Mouse (Mus musculus) neural tube, embryonic 11.5 days (tissue): ENCODE data around the gene Hist1h1c. TPM values are rescaled to one million over a fixed set of nuclear protein-coding genes. Genes with fewer than 3 reads are reported as not detected.

ENCODE experiments used
- microRNA-seq: library from miRNA; unstranded; fragments of <30 nt; microRNA quantifications from one replicate; pipeline ENCODE4, GENCODE M21; 2016
- polyA plus RNA-seq: library from polyadenylated mRNA; unstranded; fragments of >200 nt; fragmentation: Nextera tagmentation; extraction: Ambion mirVana; gene quantifications from 2 replicates; pipeline ENCODE4 v1.2.1, GENCODE M21; 2014

Hist1h1c gene
- polyA plus RNA-seq, 1 experiment from 2014 or later: 12.2 TPM

Small RNA genes lying within 50 kb of the gene (microRNA-seq; reads per million reads assigned to microRNA genes)
- gene Gm44314 (not detected), gene Gm44484 (not detected)

Other genes with a start within 250 kb of the Hist1h1c start
- gene Btn2a2, start 250.0 kb upstream of the Hist1h1c start, polyA plus RNA-seq: 0.65 and 0.81 TPM in 2 replicates
- gene Hist1h4h, start 207.8 kb upstream of the Hist1h1c start, polyA plus RNA-seq: 3.4 and 6.8 TPM in 2 replicates
- 1.6 and 2.1 TPM in 2 replicates for gene Hist1h2af, start 204.9 kb upstream of the Hist1h1c start, polyA plus RNA-seq
- 3.3 and 4.3 TPM in 2 replicates for gene Hist1h3g, start 203.4 kb upstream of the Hist1h1c start, polyA plus RNA-seq
- gene Hist1h2bh, start 195.4 kb upstream of the Hist1h1c start, polyA plus RNA-seq: 0.82 and 1.3 TPM in 2 replicates
- 0.51 and 1.4 TPM in 2 replicates for gene Hist1h3f, start 194.8 kb upstream of the Hist1h1c start, polyA plus RNA-seq
- gene Hist1h4f, start 187.2 kb upstream of the Hist1h1c start, polyA plus RNA-seq: 0.94 and 1.5 TPM in 2 replicates
- 0.58 TPM in 2 replicates for gene Hist1h1d, start 185.5 kb upstream of the Hist1h1c start, polyA plus RNA-seq
- 6.4 and 6.9 TPM in 2 replicates for gene Hist1h3e, start 176.4 kb upstream of the Hist1h1c start, polyA plus RNA-seq
- gene Hist1h2ae, start 167.6 kb upstream of the Hist1h1c start, polyA plus RNA-seq: 61.5 and 64.3 TPM in 2 replicates
- 6.9 and 10.2 TPM in 2 replicates for gene Hist1h2bg, start 167.4 kb upstream of the Hist1h1c start, polyA plus RNA-seq
- gene Hist1h2bf, start 164.6 kb upstream of the Hist1h1c start, polyA plus RNA-seq: 3.4 and 4.1 TPM in 2 replicates
- gene Hist1h2ad, start 164.4 kb upstream of the Hist1h1c start, polyA plus RNA-seq: 0.90 and 4.0 TPM in 2 replicates
- 8.1 and 10.4 TPM in 2 replicates for gene Hist1h3d, start 163.0 kb upstream of the Hist1h1c start, polyA plus RNA-seq
- gene Hist1h4d, start 157.2 kb upstream of the Hist1h1c start, polyA plus RNA-seq: 89.4 and 91.9 TPM in 2 replicates
- 1.7 and 1.8 TPM in 2 replicates for gene Hist1h2be, start 117.7 kb upstream of the Hist1h1c start, polyA plus RNA-seq
- gene Hist1h1e, start 116.2 kb upstream of the Hist1h1c start, polyA plus RNA-seq: 16.3 and 18.2 TPM in 2 replicates
- 0.92 and 0.97 TPM in 2 replicates for gene Hist1h2ac, start 54.9 kb upstream of the Hist1h1c start, polyA plus RNA-seq
- 21.3 and 22.2 TPM in 2 replicates for gene Hist1h2bc, start 54.6 kb upstream of the Hist1h1c start, polyA plus RNA-seq
- gene Hist1h1t, start 43.0 kb upstream of the Hist1h1c start, polyA plus RNA-seq: not detected in 2 replicates
- gene Hist1h4c, start 40.4 kb upstream of the Hist1h1c start, polyA plus RNA-seq: 4.1 and 5.2 TPM in 2 replicates
- 3.2 and 3.3 TPM in 2 replicates for gene Hfe, start 28.0 kb upstream of the Hist1h1c start, polyA plus RNA-seq
- 8.3 and 10.6 TPM in 2 replicates for gene Hist1h3c, start 6.8 kb downstream of the Hist1h1c start, polyA plus RNA-seq
- gene Hist1h2bb, start 7.9 kb downstream of the Hist1h1c start, polyA plus RNA-seq: 2.4 and 2.9 TPM in 2 replicates
- 33.1 and 47.3 TPM in 2 replicates for gene Hist1h2ab, start 12.3 kb downstream of the Hist1h1c start, polyA plus RNA-seq
- 6.2 and 8.4 TPM in 2 replicates for gene Hist1h3b, start 13.5 kb downstream of the Hist1h1c start, polyA plus RNA-seq
- gene Hist1h4b, start 18.2 kb downstream of the Hist1h1c start, polyA plus RNA-seq: 4.3 and 9.0 TPM in 2 replicates
- gene Hist1h4a, start 22.4 kb downstream of the Hist1h1c start, polyA plus RNA-seq: not detected in 2 replicates
- 2.3 and 4.3 TPM in 2 replicates for gene Hist1h3a, start 23.6 kb downstream of the Hist1h1c start, polyA plus RNA-seq
- gene Hist1h1a, start 24.9 kb downstream of the Hist1h1c start, polyA plus RNA-seq: 1.1 and 3.6 TPM in 2 replicates
- not detected in 2 replicates for gene Trim38, start 31.1 kb downstream of the Hist1h1c start, polyA plus RNA-seq
- not detected in 2 replicates for gene Slc17a2, start 68.2 kb downstream of the Hist1h1c start, polyA plus RNA-seq
- not detected in 2 replicates for gene Slc17a3, start 100.6 kb downstream of the Hist1h1c start, polyA plus RNA-seq
- gene Slc17a1, start 128.9 kb downstream of the Hist1h1c start, polyA plus RNA-seq: not detected in 2 replicates
- gene Slc17a4, start 176.2 kb downstream of the Hist1h1c start, polyA plus RNA-seq: 0.49 and 0.64 TPM in 2 replicates
- gene Hist1h2ba, start 195.3 kb downstream of the Hist1h1c start, polyA plus RNA-seq: not detected in 2 replicates
- gene Hist1h2aa, start 195.7 kb downstream of the Hist1h1c start, polyA plus RNA-seq: not detected in 2 replicates